Mouse (Mus musculus) heart, adult 9 months (tissue): ENCODE data around the gene Vmn1r19.
"Not testable (repeated sequence)": the region's sequence is repeated elsewhere in the genome, so short reads cannot be mapped to it uniquely, and the experiment has no call there.

Experiments used
- DNase-seq, 2 experiments: peaks; one replicate each; pipeline ENCODE4 v3.0.0; 2022; ENCODE audit warnings: low spot score in 2 of 2

Vmn1r19 gene

GRCm38 (mm10) chr6:57403480-57403879 is at the start of gene Vmn1r19:
Gene Vmn1r19, plus strand, starts transcription at chr6:57403780.
- not testable (repeated sequence) for DNase-seq

- DNase-seq: no peak
These were observed 46.7 kb upstream of the Vmn1r19 start for GRCm38 (mm10) chr6:57356864-57357263.

DNA sequence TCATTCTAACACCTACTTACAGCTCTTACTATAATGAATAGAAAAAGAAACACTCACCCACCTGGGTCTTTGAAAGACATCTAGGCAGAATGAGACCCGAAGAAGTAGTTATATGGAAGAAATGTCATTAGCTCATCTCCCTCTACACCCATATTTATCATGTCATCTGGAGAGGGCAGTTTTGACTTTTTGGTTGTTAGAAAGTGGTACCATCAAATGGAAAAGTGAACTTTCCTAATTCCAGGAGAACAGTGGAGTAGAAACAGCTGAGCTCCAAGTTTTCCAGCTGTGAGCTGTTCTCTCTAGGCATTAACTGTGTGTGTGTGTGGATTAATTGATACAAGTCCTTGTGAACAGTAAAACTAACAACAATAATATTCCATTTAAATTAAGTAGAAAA is 40.0 kb upstream of the Vmn1r19 start, which contains the start of gene Vmn1r17:
Gene Vmn1r17 (minus strand): TSS at position 101 of the 400 bp plus-strand sequence.
- DNase-seq: no peak

DNA sequence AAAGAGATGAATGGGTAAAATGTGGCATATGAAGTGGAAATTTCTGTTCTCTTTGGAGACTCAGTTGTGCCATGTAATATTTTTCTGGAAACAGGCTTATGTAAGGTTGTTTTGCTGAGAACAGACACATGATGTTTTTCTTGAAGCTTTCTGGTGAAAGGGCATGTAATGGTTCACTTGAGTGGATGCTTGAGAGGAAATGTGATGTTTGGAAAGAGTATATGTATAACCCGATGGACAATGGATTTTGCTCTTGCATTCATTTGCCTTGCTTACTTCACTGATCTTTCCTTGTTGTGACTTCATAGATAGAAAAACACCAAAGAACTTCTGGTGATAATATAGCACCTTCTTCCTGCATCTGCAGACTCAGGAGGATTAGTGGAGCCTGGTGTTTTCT is 37.7 kb upstream of the Vmn1r19 start:
- DNase-seq: not testable (repeated sequence)

GRCm38 (mm10) chr6:57367496-57367895 is 36.1 kb upstream of the Vmn1r19 start:
- no peak for DNase-seq

GRCm38 (mm10) chr6:57395683-57396082 is 7.9 kb upstream of the Vmn1r19 start, which contains the start of gene Vmn1r18:
Gene Vmn1r18, minus strand, starts transcription at chr6:57395783.
- no peak for DNase-seq

DNA sequence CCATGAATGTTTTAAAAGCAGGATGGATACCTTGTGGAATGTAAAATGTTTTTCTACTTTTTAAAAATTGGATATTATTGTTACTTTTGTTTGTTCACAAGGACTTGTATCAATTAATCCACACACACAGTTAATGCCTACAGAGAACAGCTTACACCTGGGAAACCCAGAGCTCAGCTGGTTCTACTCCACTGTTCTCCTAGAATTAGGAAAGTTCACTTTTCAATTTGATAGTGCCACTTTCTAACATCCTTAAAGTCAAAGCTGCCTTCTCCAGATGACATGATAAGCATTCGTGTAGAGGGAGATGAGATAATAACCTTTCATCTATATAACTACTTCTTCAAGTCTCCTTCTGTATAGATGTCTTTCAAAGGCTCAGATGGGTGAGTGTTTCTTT is 25.1 kb downstream of the Vmn1r19 start, which contains the start of gene Vmn1r20:
Gene Vmn1r20 (plus strand): TSS at position 301 of the 400 bp plus-strand sequence.
- no peak for DNase-seq

GRCm38 (mm10) chr6:57431196-57431595 is 27.6 kb downstream of the Vmn1r19 start:
- DNase-seq: no peak
